Mouse (Mus musculus): ENCODE data around the gene AY358078. TPM values are rescaled to one million over a fixed set of nuclear protein-coding genes. Genes with fewer than 3 reads are reported as not detected.
"Not testable (repeated sequence)": the region's sequence is repeated elsewhere in the genome, so short reads cannot be mapped to it uniquely, and the experiment has no call there.

The AY358078 gene
- polyA plus RNA-seq, 1 experiment from 2014 or later: not detected

DNA sequence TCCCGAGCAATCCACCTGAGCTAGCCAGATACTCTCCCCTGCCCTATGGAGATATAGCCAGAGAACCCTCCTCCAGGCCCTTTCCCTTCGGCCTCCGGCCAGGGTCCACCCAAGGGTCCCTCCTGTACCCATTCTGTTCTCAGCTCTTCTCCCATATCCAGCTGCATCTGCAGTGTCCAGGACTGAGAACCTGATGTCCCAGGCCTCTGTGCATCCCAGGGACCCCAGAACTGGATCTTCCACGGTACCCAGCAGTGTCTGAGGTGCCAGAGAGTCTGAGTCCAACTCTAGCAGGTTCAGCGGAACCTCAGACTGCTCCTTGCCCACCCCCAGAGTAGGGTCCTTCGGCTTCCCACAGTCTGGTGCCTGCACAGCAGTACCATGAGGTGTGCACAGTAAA is 29.3 kb downstream of the AY358078 start:
- H3K4me1 ChIP-seq: no peaks in the 10 kb centered on the region
- H3K27ac ChIP-seq (replicated peaks): no peak overlapping the region
- no peak overlapping the region for H3K4me3 ChIP-seq (replicated peaks)
- 76% methylated on average over 6 of the region's 6 CpGs for WGBS
- no peak for ATAC-seq (ENCODE audit: insufficient number of reproducible peaks, low FRiP score, low TSS enrichment, low read depth)
- H3K9ac ChIP-seq: no peak overlapping the region
- H3K9me3 ChIP-seq (replicated peaks): no peaks in the 10 kb centered on the region
- H3K36me3 ChIP-seq: no peaks in the 10 kb centered on the region
- no peaks in the 10 kb centered on the region for H3K27me3 ChIP-seq
- no peak overlapping the region for H3K4me2 ChIP-seq (replicated peaks)

DNA sequence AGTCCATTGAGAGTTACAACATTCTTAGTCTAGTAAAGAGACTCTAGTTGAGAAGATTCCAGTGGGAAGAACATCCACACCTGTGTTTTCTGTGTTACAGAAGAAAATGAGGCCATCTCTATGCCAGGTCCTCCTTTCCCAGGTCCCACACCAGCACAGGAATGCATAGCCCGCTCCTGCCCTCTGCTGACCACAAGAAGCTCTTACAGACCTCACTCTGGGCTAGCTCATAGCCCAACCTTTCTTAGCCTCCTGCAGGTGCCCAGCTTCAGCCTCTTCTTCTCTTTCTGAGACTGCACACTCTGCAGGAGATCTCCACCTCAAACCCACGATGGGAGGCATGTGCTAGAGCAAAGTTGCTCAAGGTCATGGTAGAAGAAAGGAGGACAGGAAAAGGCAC is 38.6 kb downstream of the AY358078 start:
- not testable (repeated sequence) for H3K27me3 ChIP-seq; H3K9ac ChIP-seq; H3K27ac ChIP-seq (replicated peaks); H3K9me3 ChIP-seq (replicated peaks); H3K4me3 ChIP-seq (replicated peaks); H3K36me3 ChIP-seq; H3K4me2 ChIP-seq (replicated peaks); ATAC-seq (ENCODE audit: insufficient number of reproducible peaks, low FRiP score, low TSS enrichment, low read depth); H3K4me1 ChIP-seq
- 27% methylated on average over 2 of the region's 2 CpGs for WGBS

DNA sequence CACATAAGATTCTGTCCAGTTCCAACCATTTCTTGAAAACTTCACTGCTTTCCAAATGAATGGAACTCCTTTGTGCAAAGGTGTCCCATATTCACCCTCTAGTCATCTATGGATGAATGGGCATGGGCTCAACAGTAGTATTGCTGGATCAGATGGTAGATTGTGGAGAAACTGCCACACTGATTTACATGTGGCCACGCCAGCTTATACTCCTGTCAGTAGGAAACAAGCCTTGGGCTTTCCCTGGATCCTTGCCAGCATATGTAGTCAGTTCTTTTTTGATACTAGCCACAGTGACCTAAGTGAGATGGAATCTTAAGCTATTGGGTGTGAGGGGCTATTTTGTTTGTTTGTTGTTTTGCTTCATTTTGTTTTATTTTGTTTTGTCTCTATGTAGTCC is 42.4 kb downstream of the AY358078 start:
- H3K27ac ChIP-seq (replicated peaks): no peak overlapping the region
- H3K36me3 ChIP-seq: no peaks in the 10 kb centered on the region
- WGBS: 57% methylated on average over 1 of the region's 1 CpGs
- H3K4me2 ChIP-seq (replicated peaks): no peak overlapping the region
- no peak overlapping the region for H3K9ac ChIP-seq
- H3K4me1 ChIP-seq: no peaks in the 10 kb centered on the region
- no peak overlapping the region for H3K4me3 ChIP-seq (replicated peaks)
- no peaks in the 10 kb centered on the region for H3K9me3 ChIP-seq (replicated peaks)
- no peaks in the 10 kb centered on the region for H3K27me3 ChIP-seq
- no peak for ATAC-seq (ENCODE audit: insufficient number of reproducible peaks, low FRiP score, low TSS enrichment, low read depth)

DNA sequence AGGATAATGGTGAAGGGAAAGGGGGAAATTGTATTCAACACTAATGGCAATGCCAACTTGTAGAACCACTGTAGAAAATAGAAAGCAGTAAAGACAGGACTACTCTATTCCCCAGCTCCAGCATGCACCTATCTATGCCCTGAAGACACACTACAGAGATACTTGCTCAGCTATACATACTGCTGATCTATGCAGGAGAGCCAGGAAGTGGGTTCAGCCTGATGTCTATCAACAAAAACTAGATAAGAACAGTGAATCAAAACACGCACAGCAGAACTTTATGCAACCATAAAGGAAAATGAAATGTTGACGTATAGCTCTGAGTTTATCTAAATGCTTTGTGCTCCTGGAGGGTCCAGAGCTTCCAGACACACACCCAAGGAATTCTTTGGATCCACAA is 42.9 kb downstream of the AY358078 start:
- H3K27ac ChIP-seq (replicated peaks): no peak overlapping the region
- H3K9me3 ChIP-seq (replicated peaks): no peaks in the 10 kb centered on the region
- ATAC-seq (ENCODE audit: insufficient number of reproducible peaks, low FRiP score, low TSS enrichment, low read depth): no peak
- H3K4me1 ChIP-seq: no peaks in the 10 kb centered on the region
- H3K4me2 ChIP-seq (replicated peaks): no peak overlapping the region
- H3K4me3 ChIP-seq (replicated peaks): no peak overlapping the region
- no peaks in the 10 kb centered on the region for H3K27me3 ChIP-seq
- no peaks in the 10 kb centered on the region for H3K36me3 ChIP-seq
- WGBS: 77% methylated on average over 2 of the region's 2 CpGs
- no peak overlapping the region for H3K9ac ChIP-seq

DNA sequence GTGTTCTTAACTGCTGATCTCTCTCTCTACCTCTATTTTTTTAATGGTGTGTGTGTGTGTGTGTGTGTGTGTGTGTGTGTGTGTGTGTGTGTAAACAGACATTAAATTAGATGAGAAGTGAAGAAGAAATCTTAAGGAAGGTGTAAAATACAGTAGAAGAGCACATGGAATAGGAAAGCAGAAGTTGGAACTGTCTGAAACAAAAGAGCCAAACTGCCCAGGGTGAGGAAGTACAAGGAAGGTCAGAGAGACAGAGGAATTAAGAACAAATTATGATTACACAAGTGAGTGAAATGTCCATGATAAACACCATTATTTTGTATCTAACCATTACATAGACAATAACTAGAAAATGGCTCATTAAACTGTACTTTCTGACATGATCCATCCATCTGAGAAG is 44.0 kb downstream of the AY358078 start:
- no peaks in the 10 kb centered on the region for H3K9me3 ChIP-seq (replicated peaks)
- H3K27me3 ChIP-seq: no peaks in the 10 kb centered on the region
- H3K9ac ChIP-seq: no peak overlapping the region
- H3K27ac ChIP-seq (replicated peaks): no peak overlapping the region
- ATAC-seq (ENCODE audit: insufficient number of reproducible peaks, low FRiP score, low TSS enrichment, low read depth): no peak
- H3K4me3 ChIP-seq (replicated peaks): no peak overlapping the region
- H3K4me2 ChIP-seq (replicated peaks): no peak overlapping the region
- no peaks in the 10 kb centered on the region for H3K36me3 ChIP-seq
- no peaks in the 10 kb centered on the region for H3K4me1 ChIP-seq

DNA sequence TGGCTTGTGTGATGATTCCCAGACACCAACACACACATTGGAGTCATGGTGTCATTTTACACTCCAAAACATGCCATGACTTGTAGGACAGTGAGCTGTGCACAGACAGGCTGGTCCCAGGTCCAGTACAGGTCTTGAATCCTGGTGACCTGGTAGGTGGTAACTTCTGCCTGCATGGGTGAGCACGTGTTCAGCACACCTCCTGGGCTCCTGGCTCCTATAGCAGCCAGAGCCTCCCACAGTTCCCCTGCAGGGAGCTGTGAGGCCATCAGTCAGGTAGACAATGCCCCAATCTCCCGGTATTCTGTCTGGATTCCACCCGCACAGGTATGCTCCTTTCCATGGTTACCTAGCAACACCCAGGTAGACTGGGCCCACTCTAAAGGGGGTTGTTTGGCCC is 46.7 kb downstream of the AY358078 start:
- no peak for ATAC-seq (ENCODE audit: insufficient number of reproducible peaks, low FRiP score, low TSS enrichment, low read depth)
- H3K36me3 ChIP-seq: no peaks in the 10 kb centered on the region
- 69% methylated on average over 3 of the region's 3 CpGs for WGBS
- no peak overlapping the region for H3K27ac ChIP-seq (replicated peaks)
- H3K27me3 ChIP-seq: no peaks in the 10 kb centered on the region
- no peak overlapping the region for H3K9ac ChIP-seq
- H3K4me1 ChIP-seq: no peaks in the 10 kb centered on the region
- no peaks in the 10 kb centered on the region for H3K9me3 ChIP-seq (replicated peaks)
- no peak overlapping the region for H3K4me2 ChIP-seq (replicated peaks)
- H3K4me3 ChIP-seq (replicated peaks): no peak overlapping the region

DNA sequence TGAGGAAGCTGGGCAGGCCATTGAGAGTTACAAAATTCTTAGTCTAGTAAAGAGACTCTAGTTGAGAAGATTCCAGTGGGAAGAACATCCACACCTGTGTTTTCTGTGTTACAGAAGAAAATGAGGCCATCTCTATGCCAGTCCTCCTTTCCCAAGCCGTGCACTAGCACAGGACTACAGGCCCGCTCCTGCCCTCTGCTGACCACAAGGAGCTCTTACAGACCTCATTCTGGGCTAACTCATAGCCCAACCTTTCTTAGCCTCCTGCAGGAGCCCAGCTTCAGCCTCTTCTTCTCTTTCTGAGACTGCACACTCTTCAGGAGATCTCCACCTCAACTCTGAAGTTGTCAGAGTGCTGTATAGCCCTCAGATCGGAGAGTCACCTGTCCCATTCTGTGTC is 51.2 kb downstream of the AY358078 start:
- H3K4me2 ChIP-seq (replicated peaks); H3K9me3 ChIP-seq (replicated peaks); ATAC-seq (ENCODE audit: insufficient number of reproducible peaks, low FRiP score, low TSS enrichment, low read depth); H3K9ac ChIP-seq; H3K27ac ChIP-seq (replicated peaks); H3K27me3 ChIP-seq; H3K4me3 ChIP-seq (replicated peaks); H3K36me3 ChIP-seq; H3K4me1 ChIP-seq: not testable (repeated sequence)
- WGBS: 42% methylated on average over 3 of the region's 3 CpGs

DNA sequence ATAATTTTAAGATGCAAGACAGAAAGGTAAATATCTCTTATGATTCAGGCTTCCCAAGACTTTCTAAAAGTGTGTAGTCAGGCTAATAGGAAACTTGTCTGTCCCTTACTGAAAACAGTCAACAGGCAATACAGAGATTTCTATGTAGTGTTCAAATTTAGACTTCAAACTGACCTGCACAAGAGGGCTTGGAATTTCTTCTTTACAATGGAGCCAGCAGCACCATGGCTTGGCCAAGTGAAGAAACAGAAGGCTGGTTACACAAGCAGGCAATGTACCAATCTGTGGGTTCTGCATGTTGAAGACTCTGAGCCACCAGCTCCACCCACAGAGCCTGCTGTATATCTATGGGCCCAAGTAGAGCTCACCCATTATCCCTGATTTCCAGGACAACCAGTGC is 53.6 kb downstream of the AY358078 start, which contains the start of gene Ear6:
Gene Ear6, plus strand, starts transcription at position 301 of the 400 bp plus-strand sequence.
- Histone ChIP-seq H3K9ac (no peak within 1 kb of the TSS), H3K4me1 (no peaks in the 10 kb centered on the region), H3K36me3 (no peaks in the 10 kb centered on the region), H3K9me3 (replicated peaks) (no peaks in the 10 kb centered on the region), H3K27ac (replicated peaks) (no peak within 1 kb of the TSS), H3K27me3 (no peaks in the 10 kb centered on the region), H3K4me3 (replicated peaks) (no peak within 1 kb of the TSS), H3K4me2 (replicated peaks) (no peak within 1 kb of the TSS)
- ATAC-seq (ENCODE audit: insufficient number of reproducible peaks, low FRiP score, low TSS enrichment, low read depth): no peak

DNA sequence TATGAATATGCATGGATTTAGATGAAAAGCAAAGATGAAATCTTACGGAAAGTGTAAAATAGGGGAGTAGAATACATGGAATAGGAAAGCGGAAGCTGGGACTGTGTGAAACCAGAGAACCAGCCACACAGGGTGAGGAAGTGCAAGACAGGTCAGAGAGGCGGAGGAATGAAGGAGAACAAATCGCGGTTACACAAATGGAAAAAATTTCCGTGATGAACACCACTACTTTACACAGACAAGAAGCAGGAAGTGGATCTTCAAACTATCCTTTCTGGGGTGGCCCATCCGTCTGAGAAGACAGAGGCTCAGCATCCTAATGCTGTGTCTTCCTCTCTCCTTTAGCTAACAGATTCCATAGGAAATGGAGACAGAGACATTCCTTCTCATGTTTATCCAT is 55.4 kb downstream of the AY358078 start:
- H3K36me3 ChIP-seq; H3K9ac ChIP-seq; H3K9me3 ChIP-seq (replicated peaks); H3K27me3 ChIP-seq; H3K4me3 ChIP-seq (replicated peaks); ATAC-seq (ENCODE audit: insufficient number of reproducible peaks, low FRiP score, low TSS enrichment, low read depth); H3K4me1 ChIP-seq; H3K27ac ChIP-seq (replicated peaks); H3K4me2 ChIP-seq (replicated peaks): not testable (repeated sequence)
- WGBS: 71% methylated on average over 7 of the region's 7 CpGs

DNA sequence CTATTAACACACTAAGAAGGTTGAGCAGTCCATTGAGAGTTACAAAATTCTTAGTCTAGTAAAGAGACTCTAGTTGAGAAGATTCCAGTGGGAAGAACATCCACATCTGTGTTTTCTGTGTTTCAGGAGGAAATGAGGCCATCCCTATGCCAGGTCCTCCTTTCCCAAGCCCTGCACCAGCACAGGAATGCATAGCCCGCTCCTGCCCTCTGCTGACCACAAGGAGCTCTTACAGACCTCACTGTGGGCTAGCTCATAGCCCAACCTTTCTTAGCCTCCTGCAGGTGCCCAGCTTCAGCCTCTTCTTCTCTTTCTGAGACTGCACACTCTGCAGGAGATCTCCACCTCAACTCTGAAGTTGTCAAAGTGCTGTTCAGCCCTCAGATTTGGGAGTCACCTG is 63.8 kb downstream of the AY358078 start:
- ATAC-seq (ENCODE audit: insufficient number of reproducible peaks, low FRiP score, low TSS enrichment, low read depth); H3K9ac ChIP-seq; H3K27me3 ChIP-seq; H3K4me2 ChIP-seq (replicated peaks); H3K4me3 ChIP-seq (replicated peaks); H3K27ac ChIP-seq (replicated peaks); H3K36me3 ChIP-seq; H3K4me1 ChIP-seq; H3K9me3 ChIP-seq (replicated peaks): not testable (repeated sequence)
- WGBS: 4% methylated on average over 1 of the region's 1 CpGs

DNA sequence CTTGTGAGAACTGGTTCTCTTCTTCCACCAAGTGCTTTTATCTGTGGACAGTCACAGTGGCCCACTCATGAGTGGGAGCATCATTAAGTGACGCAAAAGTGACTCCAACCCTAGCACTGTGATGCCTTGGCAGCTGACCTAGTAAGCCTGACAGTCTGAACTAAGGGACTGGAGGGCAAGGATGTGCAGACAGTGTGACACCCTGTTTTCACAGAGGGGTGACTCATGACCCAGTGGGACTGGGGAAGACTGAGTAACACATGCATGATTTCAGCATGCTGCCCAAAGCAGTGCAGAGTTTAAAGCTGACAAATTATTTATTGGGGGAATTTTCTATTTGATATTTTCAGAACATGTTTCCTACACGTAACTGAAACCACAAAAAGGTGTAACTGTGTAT is 70.9 kb downstream of the AY358078 start:
- H3K4me1 ChIP-seq: no peaks in the 10 kb centered on the region
- H3K27ac ChIP-seq (replicated peaks): no peak overlapping the region
- H3K9me3 ChIP-seq (replicated peaks): no peaks in the 10 kb centered on the region
- H3K27me3 ChIP-seq: peaks cover 3% of the 10 kb centered on the region; the same call in 1 of the 2 replicates
- no peak overlapping the region for H3K9ac ChIP-seq
- ATAC-seq (ENCODE audit: insufficient number of reproducible peaks, low FRiP score, low TSS enrichment, low read depth): no peak
- no peaks in the 10 kb centered on the region for H3K36me3 ChIP-seq
- no peak overlapping the region for H3K4me2 ChIP-seq (replicated peaks)
- no peak overlapping the region for H3K4me3 ChIP-seq (replicated peaks)
- WGBS: 65% methylated on average over 2 of the region's 2 CpGs

DNA sequence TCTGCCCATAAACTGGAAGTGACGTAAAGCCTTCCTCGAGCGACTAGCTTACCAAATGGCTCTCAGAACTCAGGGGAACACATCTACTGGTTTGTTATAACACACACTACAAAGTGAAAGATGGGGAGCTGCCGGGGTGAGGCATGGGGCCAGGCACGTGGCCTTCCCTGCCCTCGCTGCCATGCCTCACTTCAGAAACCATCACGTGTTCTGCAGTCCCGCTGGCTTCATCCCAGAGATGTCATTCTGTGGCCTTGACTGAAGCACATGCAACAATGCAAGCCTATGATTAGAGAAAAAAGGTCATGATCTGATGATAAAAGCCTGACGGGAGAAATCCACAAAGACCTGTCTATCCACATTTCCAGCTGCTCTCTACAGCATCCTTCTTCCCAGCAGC is 71.9 kb downstream of the AY358078 start:
- H3K27ac ChIP-seq (replicated peaks): no peak overlapping the region
- no peak overlapping the region for H3K9ac ChIP-seq
- H3K4me3 ChIP-seq (replicated peaks): no peak overlapping the region
- ATAC-seq (ENCODE audit: insufficient number of reproducible peaks, low FRiP score, low TSS enrichment, low read depth): no peak
- WGBS: 67% methylated on average over 9 of the region's 9 CpGs
- H3K36me3 ChIP-seq: no peaks in the 10 kb centered on the region
- H3K27me3 ChIP-seq: peaks cover 3% of the 10 kb centered on the region; the same call in 1 of the 2 replicates
- no peaks in the 10 kb centered on the region for H3K4me1 ChIP-seq
- no peaks in the 10 kb centered on the region for H3K9me3 ChIP-seq (replicated peaks)
- no peak overlapping the region for H3K4me2 ChIP-seq (replicated peaks)
